Mouse (Mus musculus): ENCODE results near the gene Ttll7.

GRCm38 (mm10) chr3:146994670-146995415, 142.7 kb downstream of the Ttll7 start:
- TF ChIP-seq GATA1 (IDR thresholded peaks at IDR 0.05; ENCODE audit: borderline replicate concordance, low read length) (no peak), CTCF (IDR thresholded peaks at IDR 0.05; ENCODE audit: low read depth, low read length) (no peak), POLR2AphosphoS5 (IDR thresholded peaks at IDR 0.05; ENCODE audit: insufficient replicate concordance, low read depth, low read length) (no peak), TAL1 (conservative IDR thresholded peaks at IDR 0.05; ENCODE audit: low read depth, low read length) (no peak)

Data from G1E (cell line).